Mouse (Mus musculus): Measurements from ENCODE around the gene Ndufs7.

GRCm38 (mm10) chr10:80296824-80297223 is 47.9 kb downstream of the Ndufs7 start:
- TF ChIP-seq CTCF (IDR thresholded peaks at IDR 0.05; ENCODE audit: borderline replicate concordance, extremely low read depth, insufficient read depth, insufficient read length) (no peak), POLR2A (IDR thresholded peaks at IDR 0.05; ENCODE audit: borderline replicate concordance, extremely low read depth, insufficient read depth, insufficient read length, poor library complexity, severe bottlenecking) (no peak)
